Mouse (Mus musculus): ENCODE measurements around the gene Mrps21.

DNA sequence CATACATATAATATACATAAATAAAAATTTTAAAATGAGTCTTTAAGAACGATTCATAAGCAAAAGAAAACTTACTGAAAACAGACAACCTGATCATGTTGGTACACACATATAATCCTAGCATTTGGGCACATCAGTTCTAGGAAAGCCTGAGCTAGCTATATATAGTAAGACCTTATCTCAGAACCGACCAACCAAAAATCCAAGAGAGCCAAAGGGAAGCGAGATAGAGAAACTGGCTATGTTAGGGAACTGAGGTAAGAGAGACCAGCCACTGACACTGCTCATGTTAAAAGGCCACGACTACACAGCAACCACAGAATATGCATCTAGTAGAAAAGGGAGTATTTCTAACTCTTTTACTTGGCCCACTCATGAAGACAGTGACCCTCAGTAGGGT, 20.7 kb downstream of the Mrps21 start:
- TF ChIP-seq CTCF (IDR thresholded peaks at IDR 0.05) (no peak), POLR2A (IDR thresholded peaks at IDR 0.05; ENCODE audit: insufficient read depth, low read depth, low read length) (no peak), EP300 (IDR thresholded peaks at IDR 0.05; ENCODE audit: insufficient read depth, low read depth, low read length) (no peak)

All from heart, adult 2 months (tissue).